Mouse (Mus musculus) brain, embryonic 14.5 days (tissue): ENCODE measurements at regions not wholly inside any gene's neighbourhood (a gene's known extent, or its start where the extent isn't known, plus 50 kb on each side); places are given as distances from the start of the nearest gene placed in this dataset.

ENCODE experiments used
- DNase-seq: peaks from one replicate; pipeline ENCODE4 v3.0.0-alpha.2; 2011; ENCODE audit warnings: low read depth
- CTCF ChIP-seq: fragments of 200-500 bp; IDR thresholded peaks from 2 replicates; pipeline ENCODE4 v1.5.1; 2012; ENCODE audit warnings: inconsistent platforms, mild to moderate bottlenecking, moderate library complexity, borderline replicate concordance; ENCODE audit not compliant: insufficient read depth, insufficient read length; ENCODE audit errors: extremely low read depth
- POLR2A ChIP-seq: fragments of 200-500 bp; IDR thresholded peaks from 2 replicates; pipeline ENCODE4 v1.6.1; 2012; ENCODE audit warnings: mild to moderate bottlenecking, inconsistent platforms, borderline replicate concordance; ENCODE audit not compliant: poor library complexity, insufficient read depth, insufficient read length, severe bottlenecking; ENCODE audit errors: extremely low read depth

DNA sequence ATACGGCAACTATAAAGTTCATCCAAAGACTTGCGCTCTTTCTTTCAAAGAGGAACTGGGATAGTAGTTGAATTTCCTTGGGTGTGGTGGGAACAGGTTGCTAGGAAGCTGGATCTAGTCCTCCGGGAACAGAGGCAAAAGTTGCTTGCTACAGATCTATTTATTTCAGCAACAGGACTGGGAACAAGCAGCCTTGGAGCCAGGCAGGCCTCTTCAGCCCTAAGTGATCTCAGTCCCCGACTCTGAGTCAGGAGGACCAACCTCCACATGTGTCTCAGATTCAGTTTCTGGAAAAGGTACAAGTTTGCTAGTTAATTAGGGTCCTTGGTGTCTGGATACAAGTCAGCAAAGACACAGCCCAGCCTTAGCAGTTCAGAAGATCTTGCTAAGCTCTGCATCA, 180.2 kb downstream of the Efcab1 start:
- TF ChIP-seq POLR2A (no peak), CTCF (no peak)
- no peak for DNase-seq

DNA sequence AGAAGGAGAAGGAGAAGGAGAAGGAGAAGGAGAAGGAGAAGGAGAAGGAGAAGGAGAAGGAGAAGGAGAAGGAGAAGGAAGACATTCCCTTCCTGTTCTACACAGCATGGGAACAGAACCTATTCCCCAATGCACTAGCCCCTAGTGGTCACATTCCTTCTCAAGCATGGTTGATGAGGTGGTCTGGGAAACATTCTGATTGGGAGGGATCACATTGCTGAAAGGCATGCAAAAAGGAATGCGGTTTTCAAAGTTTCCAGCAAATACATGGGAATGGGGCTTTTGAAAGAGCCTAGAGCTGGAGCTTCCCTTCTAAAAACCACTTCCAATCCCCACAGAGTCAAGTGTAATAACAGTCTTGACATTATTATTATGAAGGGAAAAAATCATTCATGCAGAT, 197.5 kb downstream of the Efcab1 start:
- DNase-seq = no peak
- no peak for TF ChIP-seq POLR2A
- no peak for TF ChIP-seq CTCF

DNA sequence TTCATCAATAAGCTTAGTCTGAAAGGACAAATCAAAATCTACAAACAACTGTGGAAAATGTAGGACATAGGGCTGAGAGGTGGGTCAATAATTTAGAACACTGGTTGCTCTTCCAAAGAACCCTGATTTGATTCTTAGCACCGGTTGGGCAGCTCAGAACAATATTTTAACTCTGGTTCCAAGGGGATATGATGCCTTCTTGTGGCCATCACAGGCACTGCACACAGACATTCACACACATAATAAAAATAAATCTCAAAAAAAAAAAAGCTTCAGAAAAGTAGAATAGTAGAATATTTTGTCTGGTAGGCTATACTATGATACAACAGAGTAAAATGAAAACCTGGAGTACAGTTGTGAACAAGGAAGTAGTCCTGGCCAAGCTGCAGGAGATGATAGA, 200.8 kb downstream of the Efcab1 start:
- TF ChIP-seq CTCF (no peak), POLR2A (no peak)
- DNase-seq = no peak

DNA sequence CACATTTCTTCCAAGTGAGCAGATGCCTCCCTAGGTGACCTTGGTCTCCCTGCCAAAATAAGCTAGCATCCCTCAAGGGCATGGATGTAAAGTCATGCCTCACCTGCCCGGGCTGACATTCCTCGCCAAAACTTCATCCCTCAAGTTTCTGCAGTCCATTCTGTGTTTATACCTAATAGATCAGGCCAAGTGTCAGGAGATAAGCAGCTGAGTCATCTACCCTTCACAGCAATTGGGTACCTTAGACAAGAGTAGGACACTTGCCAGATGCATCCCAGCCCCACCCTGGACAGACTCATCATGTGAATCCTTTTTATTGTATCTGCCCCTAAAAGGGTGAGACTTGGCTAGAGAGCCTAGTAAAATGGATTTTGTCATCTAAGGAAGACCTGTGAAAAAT, 204.1 kb upstream of the Gm21897 start:
- TF ChIP-seq POLR2A = no peak
- no peak for TF ChIP-seq CTCF
- DNase-seq = no peak

DNA sequence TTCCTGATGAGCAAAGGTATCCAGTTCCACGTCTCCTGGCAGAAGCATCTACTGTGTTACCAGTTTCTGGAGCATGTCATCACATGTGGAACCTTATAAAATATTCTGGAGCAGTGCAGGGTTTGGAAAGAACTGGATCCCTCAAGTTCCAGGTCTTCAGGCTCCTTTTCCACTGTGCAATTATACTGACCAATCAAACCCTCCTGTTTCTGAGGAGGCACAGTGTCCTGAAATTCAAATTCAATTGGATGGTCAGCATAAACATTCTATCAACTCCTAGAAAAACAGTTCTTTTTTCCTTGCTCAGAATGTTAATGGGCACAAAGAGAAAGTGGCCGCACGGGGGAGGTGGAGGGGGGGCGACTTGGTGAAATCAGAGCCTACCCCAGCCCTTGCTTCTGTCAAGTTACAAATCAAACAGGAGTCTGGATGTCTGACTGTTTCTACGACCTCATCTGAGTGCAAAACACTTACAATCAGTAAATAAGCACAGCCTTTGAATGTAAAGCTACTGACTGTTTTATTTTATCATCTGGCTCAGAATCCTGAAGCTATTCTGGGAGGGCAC, 203.2 kb upstream of the Gm21897 start:
- DNase-seq = no peak
- no peak for TF ChIP-seq POLR2A
- TF ChIP-seq CTCF = no peak

DNA sequence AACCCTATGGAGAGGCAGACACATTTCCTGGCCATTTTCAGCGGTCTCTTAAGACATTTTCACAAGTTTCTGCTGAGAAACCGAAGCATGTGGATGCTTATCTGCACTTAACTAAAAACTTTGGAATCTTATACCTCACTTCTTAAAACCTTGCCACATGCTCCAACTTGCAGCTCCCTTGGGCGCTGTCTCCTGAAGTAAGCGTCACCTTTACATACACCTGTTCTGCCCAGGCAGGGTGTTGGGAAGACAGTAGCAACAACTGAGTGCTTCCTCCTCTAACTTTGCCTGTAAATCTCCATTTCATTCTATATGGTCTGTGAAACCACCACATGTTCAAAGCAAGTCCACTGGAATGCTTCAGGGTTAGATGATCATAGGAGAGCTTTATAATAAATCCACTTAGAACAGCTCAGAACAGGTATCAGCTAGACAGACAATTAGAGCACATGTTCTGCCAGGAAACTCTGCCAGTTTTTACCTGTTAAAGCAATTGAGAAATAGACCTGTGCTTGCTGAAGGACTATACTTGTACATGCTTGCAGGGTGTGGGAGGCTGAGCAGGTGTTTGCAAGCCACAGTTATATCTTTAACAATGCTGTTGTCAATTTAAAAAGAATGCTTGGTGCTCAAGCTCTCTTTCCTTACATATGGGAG, 202.6 kb upstream of the Gm21897 start:
- TF ChIP-seq CTCF = no peak
- no peak for TF ChIP-seq POLR2A
- no peak for DNase-seq

DNA sequence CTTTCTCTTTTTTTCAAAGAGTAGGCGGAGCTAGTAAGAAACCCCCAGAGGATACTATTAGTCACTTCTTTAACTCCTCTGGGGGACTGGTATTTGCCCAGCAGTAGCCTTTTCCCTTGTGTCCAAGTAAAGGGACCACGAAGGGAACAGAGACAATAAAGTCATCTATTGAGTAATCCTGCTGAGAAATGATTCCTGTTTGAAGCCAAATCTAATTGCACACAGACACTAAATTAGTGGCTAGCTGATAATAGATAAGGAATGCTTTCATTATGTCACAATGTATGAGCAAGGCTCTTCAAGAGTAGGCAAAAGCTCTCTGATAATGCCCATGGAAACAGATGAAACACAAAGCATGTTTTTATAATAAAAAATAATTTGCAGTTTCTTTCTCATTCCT, 201.9 kb upstream of the Gm21897 start:
- no peak for DNase-seq
- TF ChIP-seq POLR2A = no peak
- no peak for TF ChIP-seq CTCF

DNA sequence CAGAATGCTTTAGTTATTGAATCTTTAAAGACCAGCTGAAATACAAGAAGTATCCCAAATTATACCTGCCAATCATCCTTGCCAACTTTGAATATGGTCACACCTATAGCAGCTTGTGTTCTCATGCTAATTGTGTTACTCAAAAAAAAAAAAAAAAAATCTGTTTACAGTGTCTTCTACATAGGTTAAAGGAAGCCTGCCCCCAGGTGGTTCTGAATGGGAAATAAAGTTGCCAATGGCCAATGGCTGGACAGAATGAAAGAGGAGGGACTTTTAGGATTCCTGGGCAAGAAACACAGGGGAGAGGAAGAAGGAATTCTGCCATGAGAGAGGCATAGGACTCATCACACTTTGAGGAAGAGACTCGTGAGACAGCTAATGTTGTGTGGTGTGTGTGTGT, 197.5 kb upstream of the Gm21897 start:
- peak; percentile 5 for DNase-seq

DNA sequence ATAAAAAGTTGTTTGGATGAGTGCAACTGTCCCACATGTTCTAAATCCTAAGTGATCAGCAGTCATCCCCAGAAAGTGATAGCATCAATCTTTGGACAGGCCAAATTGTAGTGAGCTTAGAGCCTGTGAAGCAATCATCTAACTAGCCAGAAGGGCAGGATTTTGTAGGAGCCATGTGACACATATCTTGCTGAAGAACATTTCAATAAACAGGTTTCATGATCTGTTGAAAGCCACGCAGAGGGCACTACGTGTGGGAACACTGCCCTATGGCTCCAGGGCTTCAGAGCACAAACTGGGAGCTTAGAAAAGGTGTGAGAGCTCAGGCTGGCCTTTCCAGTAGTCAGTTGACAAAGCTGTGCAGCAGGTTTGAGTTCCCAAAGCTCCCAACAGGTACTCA, 188.3 kb upstream of the Gm21897 start:
- no peak for DNase-seq
- no peak for TF ChIP-seq CTCF
- TF ChIP-seq POLR2A = no peak

More for the DNA sequence above, 197.5 kb upstream of the Gm21897 start:
- TF ChIP-seq POLR2A (no peak), CTCF (no peak; the same call in 1 of the 2 replicates)

DNA sequence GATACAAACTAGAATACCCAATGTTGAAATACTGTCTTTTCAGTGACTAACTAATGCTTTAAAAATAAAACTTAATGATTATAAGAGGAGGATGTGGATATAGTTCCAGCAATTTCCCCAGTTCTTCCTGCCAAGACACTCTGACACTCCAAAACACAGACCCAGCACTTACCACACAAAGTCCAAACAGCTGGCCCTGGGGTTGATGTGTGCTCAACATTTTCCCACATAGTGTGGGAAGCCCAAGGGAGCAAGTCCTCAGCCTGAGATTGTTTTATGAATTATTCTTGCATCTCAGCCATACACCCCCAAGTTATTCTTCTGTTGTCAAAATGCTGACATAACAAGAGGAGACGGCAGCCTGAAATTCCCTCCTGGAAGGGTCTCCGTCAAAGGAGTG, 187.5 kb upstream of the Gm21897 start:
- no peak for TF ChIP-seq CTCF
- no peak for TF ChIP-seq POLR2A
- DNase-seq = no peak

DNA sequence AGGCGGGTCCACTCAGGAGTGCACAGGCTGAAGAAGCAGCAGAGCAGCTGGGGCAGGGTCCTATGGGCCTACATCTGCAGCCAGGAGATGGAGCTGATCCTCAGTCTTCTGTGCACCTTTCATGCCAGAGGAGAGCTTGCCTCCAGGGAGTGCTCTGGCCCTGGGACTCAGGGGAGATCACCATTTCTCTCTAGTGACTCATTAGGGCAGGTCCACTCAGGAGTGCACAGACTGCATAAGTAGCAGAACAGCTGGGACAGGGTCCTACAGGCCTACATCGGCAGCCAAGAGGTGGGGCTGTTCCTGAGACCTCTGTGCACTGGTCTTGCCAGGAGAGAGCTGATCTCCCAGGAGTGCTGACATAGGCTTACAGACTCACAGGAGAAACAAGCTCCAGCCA, 159.4 kb upstream of the Gm21897 start:
- DNase-seq = no peak
- TF ChIP-seq POLR2A = no peak
- no peak for TF ChIP-seq CTCF

DNA sequence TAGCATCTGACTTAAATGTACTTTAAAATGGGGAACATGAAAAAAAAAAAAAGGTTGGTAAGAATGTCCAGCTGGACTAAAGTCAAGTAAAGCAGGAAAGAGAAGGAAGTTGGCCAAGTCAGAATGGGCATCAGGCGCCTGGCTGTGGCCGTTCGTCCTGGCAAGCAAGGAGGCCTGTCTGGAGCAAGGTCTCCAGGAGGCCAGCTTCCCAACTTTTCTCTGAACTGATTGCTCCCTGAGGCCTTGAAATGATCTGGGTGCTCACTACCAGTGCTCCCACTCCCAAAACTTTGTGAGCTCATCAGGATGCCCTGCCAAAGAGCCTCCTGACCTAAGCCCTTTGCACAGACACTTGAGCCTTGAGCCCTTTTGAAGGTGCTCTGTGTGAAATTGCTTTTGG, 141.7 kb upstream of the Gm21897 start:
- TF ChIP-seq CTCF = no peak
- TF ChIP-seq POLR2A = no peak
- no peak for DNase-seq
